Mouse (Mus musculus): Measurements from ENCODE around the gene Zfp839.
A peak's percentile ranks its signal among the peaks of the same experiment; 100 is the strongest.

Zfp839 gene

DNA sequence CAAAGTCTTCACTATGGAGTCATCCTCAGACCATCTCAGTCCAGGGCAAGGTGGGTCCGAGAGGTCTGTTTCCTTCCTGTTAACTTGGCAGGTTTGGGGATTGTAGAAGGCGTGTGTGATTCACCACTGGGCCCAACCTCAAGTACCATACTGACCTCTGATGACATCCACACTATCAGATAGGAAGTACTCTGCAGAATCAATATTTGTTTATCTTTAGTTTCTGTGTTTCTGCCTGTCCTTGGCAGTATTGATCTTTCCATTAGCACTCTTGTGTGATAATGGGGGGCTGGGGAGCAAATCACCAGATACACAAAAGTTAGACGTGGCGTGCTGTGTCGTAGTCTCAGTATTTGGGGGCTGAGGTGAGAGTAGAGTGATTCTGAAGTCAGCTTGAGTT lies 21.2 kb downstream of the Zfp839 start:
- no peak for DNase-seq (ENCODE audit: extremely low read depth, insufficient read length, low spot score)

DNA sequence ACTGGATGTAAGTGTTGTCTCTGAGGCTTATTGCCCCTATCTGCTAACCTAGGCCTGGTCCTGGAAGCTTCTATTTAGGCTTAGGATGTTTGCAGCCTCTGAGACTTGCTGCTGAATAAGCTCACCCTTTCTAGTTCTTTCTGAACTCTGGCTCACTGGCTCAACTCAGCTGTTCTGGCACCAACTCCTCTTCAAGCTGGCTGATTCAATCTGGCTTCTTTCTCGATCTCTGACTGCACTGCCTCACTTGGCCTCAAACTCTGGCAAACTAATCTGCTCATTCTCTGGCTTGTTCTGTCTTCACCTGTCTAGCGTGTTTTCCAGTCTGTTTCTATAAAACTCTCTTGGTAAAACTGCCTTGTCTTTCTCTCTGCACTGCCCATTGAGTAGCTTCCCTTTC lies 25.3 kb downstream of the Zfp839 start:
- no peak for DNase-seq (ENCODE audit: extremely low read depth, insufficient read length, low spot score)

- DNase-seq (ENCODE audit: extremely low read depth, insufficient read length, low spot score), result no peak
These were observed 32.2 kb downstream of the Zfp839 start for GRCm38 (mm10) chr12:110882291-110882690.

DNA sequence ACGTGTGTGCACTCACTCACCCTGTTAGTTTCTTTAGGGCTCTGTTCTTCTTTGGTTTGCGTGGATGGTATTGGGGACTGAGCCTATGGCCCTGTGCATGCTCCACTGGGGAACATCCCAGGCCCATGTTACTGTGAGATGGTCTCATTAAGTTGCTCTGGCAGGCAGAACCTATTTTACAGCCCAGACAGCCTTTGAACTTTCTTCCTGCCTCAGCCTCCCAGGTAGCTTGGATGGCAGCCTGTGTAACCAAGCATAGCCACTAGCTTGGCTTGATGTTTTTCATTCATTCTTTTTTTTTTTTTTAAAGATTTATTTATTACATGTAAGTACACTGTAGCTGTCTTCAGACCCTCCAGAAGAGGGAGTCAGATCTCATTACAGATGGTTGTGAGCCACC lies 35.2 kb downstream of the Zfp839 start:
- DNase-seq (ENCODE audit: extremely low read depth, insufficient read length, low spot score), result no peak

- no peak for DNase-seq (ENCODE audit: extremely low read depth, insufficient read length, low spot score)
These were observed 38.1 kb downstream of the Zfp839 start for GRCm38 (mm10) chr12:110888106-110888505.

GRCm38 (mm10) chr12:110888606-110889005 lies 38.6 kb downstream of the Zfp839 start:
- DNase-seq (ENCODE audit: extremely low read depth, insufficient read length, low spot score), result no peak

DNA sequence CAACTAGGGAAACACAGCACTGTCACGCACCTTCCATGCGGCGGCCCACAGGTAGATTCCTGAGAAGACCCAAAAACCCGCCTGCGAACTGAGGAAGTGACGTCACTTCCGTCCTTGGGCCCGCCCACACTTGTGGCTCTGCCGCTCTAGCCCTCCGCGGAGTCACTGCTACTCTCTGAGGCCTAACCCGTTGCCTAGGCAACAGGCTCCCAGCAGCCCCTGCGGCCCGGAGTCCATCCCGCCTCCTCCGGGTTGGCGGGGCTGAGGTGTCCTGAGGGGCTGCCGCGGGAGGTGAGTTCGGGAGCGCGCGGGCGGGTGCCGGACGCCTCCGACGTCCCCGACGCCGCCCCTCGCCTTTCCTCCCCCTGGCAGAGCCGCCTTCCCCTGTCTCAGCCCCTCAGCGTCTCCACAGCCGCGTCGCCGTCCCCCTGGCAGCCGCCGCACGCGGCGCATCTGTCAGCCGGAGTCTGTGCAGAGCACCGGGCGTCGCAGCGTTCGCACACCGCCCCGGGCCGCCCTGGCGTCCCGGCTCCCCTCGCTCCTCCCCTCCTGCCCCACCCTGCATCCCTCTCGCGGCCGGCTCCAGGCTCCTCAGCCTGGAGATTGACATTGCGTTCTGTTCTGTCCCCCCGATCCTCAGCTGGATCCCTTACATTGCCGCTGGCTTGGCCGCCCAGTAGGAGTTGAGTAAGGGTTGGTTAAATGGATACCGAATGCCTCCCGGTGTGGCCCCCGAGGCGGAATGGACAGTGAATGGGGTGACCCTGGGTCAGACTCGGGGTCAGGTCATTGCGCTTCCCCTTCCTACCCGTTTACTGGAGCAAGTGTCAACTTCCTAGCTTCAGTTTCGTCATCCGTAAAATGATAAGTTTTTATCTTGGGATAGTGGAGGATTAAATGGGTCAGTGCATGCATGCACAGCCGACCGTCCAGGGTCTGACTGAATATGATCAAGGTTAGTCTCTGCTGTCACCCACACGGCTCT lies 39.3 kb downstream of the Zfp839 start, which contains the start of the genes Cinp and Tecpr2:
Cinp (minus strand) TSS at position 110 of the 985 bp plus-strand sequence.
Tecpr2 (plus strand) TSS at position 229 of the 985 bp plus-strand sequence.
- DNase-seq (ENCODE audit: extremely low read depth, insufficient read length, low spot score), result peak; percentile 94

DNA sequence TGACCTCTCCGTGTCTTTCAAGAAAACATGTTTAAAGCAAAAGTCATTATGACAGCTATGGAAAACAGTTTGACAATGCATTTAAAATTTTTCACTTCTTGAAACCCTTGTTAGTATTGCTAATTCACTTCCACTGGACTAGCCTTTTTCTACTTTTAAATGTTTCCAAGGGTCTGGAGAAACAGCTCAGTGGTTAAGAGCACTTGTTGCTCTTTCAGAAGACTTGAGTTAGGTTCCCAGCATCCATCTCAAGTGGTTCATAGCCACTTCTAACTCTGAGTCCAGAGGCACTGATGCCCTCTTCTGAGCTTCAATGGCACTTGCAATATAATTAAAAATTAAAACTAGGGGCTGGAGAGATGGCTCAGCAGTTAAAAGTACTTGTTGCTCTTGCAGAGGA lies 41.8 kb downstream of the Zfp839 start:
- no peak for DNase-seq (ENCODE audit: extremely low read depth, insufficient read length, low spot score)

DNA sequence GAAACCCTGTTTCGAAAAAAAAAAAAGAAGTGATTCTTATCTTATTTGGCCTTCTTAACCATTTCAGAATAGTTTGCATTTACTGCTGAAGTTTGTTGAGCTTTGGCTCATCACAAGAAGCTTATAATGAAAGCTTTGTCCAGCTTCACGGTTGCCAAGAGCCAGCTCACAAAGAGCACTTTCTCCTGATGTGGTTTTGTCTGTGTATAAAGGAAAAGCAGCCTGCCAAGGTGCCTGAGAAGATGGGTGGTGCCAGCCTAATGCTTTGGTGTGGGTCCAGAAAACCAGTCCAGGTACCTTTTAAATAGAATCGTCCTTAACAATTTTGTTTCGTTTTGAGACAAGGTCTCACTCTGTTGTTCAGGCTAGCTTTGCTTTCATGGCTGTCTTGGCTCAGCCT lies 52.1 kb downstream of the Zfp839 start:
- DNase-seq (ENCODE audit: extremely low read depth, insufficient read length, low spot score), result peak; percentile 18

DNA sequence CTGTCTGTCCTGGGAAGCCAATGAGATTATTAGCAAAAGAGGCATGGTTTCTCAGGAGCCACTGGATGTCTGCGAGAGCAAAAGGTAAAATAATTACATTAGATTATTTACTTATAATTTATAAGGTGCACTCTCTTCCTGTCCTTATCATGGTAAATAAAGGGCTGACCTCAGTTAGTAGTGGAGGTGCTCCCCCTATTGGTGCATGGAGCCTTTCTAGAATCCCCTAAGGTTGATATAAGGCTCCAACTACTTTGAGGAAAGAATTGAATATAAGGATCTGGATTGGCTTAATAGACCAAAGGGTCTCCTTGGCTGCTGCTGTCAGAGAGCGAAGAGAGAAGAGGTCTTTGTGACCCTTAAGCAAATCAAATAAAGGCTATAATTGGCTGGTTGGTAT lies 53.5 kb downstream of the Zfp839 start:
- no peak for DNase-seq (ENCODE audit: extremely low read depth, insufficient read length, low spot score)

DNA sequence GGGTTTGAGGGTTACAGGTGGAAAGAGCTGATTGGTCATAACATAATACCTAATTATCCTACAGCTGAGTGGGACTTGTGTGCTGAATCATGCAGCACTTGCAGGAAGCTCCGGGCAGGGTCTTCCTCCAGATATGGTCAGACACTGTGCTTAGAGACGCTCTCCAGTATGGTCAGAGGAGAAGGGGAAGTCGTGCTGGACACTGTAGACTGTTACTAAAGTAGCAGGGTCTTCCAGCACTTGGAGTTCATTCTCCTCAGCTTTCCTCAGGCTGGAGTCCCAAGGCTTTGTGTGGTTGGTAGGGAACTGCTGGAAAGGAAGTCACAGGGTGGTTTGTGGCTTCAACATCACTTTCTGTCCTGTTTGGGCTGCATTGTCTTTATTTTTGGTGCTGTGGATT lies 57.8 kb downstream of the Zfp839 start:
- DNase-seq (ENCODE audit: extremely low read depth, insufficient read length, low spot score), result no peak

DNA sequence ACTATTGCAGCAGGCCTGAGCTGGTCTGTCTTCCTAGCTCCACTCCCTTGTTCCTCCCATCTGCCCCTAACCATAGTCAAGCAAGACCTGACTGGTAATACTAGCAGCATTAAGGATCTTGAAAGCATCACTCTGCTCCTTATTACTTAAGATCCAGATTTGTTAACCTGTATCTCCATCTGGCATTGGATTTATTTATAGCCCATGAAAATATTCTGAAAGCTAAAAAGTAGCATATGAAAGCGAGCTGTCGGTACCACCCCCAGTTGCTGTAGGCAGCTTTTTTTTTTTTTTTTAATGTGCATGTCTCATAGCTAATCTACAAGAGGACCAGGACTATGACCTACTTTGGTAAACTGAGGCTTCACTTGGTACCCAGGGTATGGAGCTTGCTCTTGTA lies 59.9 kb downstream of the Zfp839 start:
- no peak for DNase-seq (ENCODE audit: extremely low read depth, insufficient read length, low spot score)

- DNase-seq (ENCODE audit: extremely low read depth, insufficient read length, low spot score), result no peak
These were observed 65.7 kb downstream of the Zfp839 start for GRCm38 (mm10) chr12:110915761-110916160.

Data from 3134 (cell line).